Mouse (Mus musculus): ENCODE measurements around the gene Ephb1.

Ephb1 gene

DNA sequence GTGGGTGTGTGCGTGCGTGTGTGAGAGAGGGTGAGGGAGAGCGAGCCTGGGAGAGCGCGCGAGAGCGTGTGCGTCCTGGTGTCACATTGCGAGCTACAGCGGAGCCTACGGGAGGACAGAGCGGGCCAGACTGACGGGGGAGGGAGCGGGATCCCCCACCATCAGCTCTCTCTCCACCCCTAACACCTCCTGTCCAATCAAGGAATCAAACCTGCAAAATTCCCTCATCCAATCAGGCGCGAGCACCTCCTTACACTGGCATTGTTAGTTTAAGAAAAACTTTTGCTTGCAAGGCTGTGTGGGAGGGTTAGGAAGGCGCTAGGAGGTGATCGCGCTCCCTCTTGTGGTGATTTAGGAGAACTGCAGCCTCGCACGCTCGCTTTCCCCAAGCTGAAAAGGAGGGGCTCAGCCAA, at the start of gene Ephb1:
Gene Ephb1, minus strand, starts transcription at position 133 of the 413 bp plus-strand sequence.
- in situ Hi-C loops (cut with MboI; ENCODE audit: unreplicated experiment in 2 of 2): no loop called here

DNA sequence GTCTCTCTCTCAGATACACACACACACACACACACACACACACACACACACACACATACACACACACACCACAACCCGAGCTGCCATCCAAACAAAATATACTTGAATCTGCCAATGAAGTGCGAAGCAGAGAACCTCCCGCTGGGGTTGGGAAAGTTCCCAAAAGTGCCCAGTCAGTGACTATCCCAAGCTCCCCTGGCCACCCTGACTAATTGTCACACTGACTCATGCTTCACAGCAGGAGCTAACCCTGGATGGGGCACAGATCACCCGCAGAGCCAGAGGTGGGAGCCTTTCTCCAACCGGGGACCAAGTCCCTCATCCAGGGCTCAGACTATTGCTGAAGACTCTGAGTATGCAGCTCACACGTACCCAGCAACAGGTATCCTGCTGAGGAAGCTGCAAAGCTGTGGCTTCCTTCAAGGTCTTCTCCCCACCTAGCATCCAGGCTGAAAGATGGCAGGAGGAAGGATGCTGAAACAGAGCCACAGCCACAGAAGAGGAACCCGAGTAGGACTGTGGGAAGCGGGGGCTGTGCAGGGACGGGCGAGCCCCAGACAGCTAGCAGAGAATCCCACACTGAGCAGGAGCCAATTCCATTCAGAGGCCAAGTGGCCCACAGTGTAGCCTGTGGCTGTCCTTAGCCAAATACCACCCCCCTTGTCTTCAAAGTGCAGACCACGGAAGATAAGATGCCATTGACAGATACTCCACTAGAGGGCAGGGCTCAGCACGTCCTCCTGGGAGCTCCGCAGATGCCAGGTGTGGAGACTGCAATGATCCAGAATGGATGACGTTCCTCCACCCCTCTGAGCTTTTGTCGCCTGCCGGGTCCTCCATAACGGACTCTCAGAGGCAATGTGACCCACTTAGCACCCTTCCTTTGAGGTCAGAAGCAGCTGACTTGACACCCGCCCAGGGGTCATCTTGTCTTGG, 48.9 kb upstream of the Ephb1 start:
- in situ Hi-C loops (cut with MboI; ENCODE audit: unreplicated experiment in 2 of 2): loop anchor here in 1 of 2 experiments (5.0 kb wide), 1 partner anchor 144 kb away; no protein-coding TSS in a partner anchor

DNA sequence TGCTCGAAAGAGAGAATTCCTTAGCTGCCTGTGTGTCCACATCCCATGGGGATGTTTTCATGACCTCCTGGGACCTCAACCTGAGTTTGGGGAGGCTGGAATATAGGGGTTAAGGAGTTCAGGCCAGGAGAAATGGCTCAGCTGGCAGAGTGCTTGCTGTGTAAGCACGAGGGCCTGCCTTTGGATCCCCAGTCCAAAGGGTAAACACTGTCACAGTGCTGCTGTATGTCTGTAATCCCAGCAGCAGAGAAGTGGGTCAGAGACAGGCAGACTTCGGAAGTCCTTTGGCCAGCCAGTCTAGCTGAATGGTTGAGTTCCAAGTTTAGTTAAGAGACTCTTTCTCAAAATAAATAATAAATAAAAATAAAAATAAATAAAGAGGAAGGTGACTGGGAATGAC, 48.2 kb upstream of the Ephb1 start:
- in situ Hi-C loops (cut with MboI; ENCODE audit: unreplicated experiment in 2 of 2): loop anchor here in 1 of 2 experiments (5.0 kb wide), 1 partner anchor 145 kb away; no protein-coding TSS in a partner anchor

DNA sequence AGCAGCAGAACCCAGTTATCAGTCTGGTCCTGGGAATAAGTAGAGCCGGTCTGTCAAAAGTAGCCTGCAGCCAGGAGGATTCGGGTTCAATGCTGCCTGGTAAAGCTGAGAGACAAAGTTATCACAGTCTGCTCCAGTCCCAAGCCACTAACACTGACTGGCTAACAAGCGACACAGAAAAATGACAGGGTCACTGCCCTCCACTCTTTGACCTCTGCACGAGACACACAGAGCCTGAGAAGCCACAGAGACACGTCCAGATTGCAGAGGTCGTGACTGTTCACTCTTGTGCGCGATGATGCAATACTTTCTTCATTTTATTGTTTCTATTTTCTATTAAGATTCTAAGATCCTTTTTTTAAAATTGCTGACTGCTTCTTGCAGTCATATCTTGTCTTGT, 33.8 kb upstream of the Ephb1 start:
- in situ Hi-C loops (cut with MboI; ENCODE audit: unreplicated experiment in 2 of 2): no loop called here

DNA sequence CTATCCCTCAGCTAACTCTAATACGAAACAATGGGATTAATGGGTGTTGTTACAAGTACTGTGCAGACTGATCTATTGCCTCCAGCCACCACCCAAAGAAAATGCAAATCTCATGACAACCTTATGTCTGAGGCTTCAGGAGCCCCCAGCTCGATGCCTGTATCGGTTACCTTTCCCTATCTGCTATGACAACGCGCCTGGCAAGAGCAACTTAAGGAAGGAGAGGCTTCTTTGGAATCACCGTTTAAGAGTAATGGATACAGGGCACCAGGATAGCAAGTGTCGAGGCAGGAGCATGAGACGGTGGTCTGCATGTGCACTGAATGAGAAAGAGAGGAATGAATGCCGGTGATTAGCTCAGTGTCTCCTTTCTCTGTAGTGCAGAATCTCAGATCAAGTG, 32.3 kb upstream of the Ephb1 start:
- in situ Hi-C loops (cut with MboI; ENCODE audit: unreplicated experiment in 2 of 2): no loop called here

DNA sequence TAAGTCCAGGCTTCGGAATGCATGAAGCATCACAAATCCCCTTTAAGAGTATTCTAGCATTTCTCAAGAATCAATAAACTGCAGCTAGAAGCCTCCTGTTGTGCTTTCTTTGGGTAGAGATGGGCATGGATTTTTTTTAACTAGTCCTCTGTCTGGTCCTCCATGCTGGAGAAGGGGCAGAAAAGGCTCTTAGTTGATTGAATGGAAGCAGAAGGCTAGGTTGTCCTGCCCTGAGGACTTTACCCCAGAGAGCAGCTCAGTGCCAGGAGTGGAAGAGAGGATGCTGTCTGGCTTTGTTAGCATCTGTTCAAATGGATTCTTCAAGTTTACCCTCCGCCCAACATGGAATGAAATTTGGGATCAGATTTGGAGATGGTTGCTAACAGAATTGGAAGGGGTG, 25.7 kb upstream of the Ephb1 start:
- in situ Hi-C loops (cut with MboI; ENCODE audit: unreplicated experiment in 2 of 2): no loop called here

DNA sequence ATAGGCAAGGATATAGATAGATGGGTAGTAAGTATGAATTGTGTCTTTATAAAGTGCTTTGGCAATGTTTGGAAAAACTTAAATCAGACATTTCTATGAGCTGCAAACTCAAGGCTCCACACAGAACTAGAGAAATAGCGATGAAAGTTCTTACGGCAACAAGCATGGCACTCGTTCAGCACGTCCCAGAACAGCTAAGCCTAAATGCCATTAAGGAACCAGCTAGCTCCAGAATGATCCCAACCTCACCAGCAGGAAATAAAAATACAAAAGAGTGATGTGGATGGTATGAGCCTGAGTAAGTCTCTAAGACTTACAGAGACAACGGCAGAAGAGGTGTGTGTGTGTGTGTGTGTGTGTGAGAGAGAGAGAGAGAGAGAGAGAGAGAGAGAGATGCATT, 20.2 kb upstream of the Ephb1 start:
- in situ Hi-C loops (cut with MboI; ENCODE audit: unreplicated experiment in 2 of 2): no loop called here

DNA sequence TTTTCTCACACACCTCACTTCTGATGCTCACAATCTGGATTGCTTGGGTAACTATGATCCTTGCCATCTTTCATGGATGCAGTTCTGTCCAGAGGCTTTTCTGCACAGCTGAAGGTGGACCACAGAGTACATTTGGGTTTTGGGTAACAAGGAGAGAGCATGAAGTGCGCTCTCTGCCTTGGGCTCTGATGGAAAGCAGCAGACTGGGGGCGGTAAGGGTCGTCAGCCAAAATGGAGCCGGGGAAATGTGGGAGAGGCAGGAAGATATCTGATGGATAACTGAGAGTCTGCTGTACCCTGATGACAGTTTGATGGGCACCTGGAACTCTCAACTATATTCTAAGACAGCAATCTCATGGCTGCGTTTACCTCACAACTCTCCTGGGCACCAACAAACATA, 19.4 kb upstream of the Ephb1 start:
- in situ Hi-C loops (cut with MboI; ENCODE audit: unreplicated experiment in 2 of 2): no loop called here

DNA sequence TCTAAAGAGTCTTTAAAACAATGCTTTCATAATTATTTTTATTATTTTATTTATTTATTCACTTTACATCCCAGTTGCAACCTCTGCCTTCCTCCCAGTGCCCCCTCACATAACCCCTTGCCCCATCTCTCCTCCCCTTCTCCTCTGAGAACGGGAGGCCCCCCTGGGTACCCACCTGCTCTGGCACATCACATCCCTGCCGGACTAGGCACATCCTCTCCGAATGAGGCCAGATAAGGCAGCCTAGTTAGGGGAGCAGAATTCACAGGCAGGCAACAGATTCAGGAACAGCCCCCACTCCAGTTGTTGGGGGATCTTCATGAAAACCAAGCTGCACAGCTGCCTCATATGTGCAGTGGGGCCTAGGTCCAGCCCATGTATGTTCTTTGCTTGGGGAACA, 17.4 kb upstream of the Ephb1 start:
- in situ Hi-C loops (cut with MboI; ENCODE audit: unreplicated experiment in 2 of 2): no loop called here

DNA sequence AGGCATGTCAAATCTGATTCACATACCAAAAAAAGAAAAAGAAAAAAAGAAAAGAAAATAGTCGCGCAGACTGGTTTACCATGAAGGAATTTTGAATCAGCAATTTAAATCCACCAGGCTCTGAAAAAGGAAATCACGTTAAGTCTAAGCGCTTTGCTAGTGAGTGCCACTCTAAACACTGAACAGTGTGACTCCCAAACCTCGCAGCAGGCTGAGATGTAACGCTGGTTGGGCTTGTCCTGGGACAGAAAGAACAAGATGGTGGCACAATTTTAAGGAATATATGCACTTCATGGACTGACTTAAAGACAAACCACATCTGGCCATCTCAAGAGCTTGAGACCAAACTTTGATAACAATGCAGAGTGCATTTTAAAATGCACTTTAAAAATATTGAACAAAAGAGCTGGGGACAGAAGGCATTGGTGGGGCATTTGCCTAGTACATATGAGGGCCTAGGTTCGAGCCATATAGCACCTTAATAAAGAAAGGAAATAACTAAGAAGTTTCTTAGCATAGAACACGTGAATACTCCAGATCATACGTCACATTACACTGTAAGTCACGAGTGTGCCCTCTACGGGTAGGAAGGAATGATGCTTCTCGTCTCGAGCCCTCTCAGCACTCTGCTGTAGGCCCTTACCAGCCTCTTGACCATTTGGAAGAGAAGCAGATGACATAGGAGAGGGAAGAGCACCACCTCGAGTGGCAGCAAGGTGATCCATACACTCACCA, 16.7 kb upstream of the Ephb1 start:
- in situ Hi-C loops (cut with MboI; ENCODE audit: unreplicated experiment in 2 of 2): no loop called here

DNA sequence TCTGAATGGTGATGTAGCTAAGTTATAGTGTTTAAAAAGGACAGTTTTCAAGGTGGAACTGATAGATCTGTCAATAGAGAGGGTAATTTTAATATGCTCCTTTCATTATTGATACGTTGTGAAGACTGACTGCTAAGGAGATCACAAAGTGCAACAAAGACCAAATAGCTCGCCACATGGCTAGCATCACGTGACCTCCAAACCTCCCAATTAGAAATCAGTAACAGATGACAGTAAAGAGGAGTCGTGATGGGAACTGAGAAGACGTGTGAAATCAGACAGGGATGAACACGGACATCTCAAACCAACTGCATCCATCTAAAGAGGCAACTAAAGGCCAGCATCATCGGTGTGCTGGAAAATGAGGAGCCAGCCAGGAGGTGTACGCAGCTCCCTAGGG, 15.6 kb upstream of the Ephb1 start:
- in situ Hi-C loops (cut with MboI; ENCODE audit: unreplicated experiment in 2 of 2): no loop called here

DNA sequence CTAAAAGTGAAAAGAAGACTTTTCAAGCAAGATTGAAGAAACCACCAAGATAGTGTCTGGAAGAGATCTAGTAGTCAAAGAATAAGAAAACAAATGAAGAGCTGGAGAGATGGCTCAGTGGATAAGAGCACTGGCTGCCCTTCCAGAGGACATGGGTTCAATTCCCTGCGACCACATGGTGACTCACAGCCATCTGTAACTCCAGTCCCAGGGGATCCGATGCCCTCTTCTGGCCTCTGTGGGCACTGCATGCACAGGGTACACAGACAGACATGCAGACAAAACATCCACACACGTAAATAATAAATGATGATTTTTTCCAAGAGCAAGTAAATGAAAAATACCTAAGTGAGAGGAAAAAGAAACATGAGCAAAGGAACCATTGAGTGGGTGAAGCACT, 14.6 kb upstream of the Ephb1 start:
- in situ Hi-C loops (cut with MboI; ENCODE audit: unreplicated experiment in 2 of 2): no loop called here

DNA sequence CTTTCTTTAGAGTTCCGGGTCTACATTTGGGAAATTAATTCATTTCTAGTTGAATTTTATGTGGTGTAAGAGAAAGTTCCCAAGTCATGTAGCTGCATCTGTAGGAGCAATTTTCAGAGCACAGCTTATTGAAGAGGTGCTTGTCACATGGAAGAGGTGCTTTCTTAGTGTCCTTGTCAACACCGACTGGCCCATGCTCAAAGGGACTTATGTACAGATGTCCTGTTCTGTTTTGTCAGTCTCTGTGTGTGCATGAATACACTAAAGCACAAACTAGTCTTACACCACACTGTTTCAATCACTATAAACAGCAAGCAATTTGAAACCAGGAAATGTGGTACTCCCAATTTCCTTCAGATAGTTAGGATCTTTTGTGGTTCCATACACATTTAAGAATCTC, 13.3 kb upstream of the Ephb1 start:
- in situ Hi-C loops (cut with MboI; ENCODE audit: unreplicated experiment in 2 of 2): no loop called here

DNA sequence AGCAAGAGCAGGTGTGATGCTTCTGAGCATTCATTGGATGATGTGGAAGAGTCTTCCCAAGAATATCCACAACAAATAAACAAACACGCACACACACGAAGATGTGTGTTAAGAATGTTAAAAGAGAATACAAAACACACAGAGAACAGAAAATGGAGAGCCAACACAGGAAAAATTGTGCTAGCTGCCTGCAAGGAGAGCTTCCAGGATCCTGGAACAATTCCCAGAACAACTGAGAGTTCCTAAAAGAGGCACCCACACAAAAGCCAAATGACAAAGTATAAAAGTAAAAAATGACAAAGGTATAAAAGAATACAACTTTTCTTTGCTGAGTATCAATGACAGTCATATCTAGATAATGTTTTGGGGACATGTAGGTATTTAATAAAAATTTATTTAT, 11.0 kb upstream of the Ephb1 start:
- in situ Hi-C loops (cut with MboI; ENCODE audit: unreplicated experiment in 2 of 2): no loop called here

DNA sequence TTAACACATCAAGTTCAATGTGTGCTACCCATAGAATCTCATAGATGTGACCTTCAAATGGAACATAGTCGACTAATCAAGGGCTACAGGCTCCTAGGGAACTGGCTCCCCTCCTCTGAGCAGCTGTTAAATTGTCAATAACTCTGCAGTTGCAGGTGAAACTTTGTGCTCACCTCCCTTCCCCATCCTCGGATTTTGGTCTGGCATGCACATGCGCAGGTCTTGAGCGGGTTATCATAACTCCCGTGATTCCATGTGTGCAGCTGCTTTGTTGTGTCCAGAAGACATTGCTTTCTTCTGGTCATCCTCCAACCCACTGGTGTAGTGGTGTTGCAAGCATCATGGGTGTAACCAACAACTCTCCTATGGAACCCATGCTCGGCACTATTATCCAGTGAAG, 4.8 kb upstream of the Ephb1 start:
- in situ Hi-C loops (cut with MboI; ENCODE audit: unreplicated experiment in 2 of 2): no loop called here

DNA sequence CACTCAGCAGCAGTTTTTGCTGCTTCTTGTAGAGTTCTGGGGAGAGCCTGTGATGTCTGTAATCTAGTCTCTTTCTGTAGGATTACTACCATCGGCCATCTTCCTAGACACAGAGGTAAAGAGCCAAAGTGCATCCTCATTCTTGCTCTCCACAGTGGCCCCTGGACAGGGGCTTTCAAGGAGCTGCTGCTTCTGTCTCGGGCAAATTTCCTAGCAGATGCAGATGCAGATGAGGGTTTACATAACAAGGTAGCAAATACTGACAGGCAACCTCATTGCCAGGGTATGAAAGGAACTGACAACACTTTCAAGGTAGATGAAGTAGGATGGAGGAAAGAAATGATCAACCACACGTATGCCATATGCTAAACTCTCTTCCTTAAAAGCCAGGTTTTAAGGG, 4.2 kb upstream of the Ephb1 start:
- in situ Hi-C loops (cut with MboI; ENCODE audit: unreplicated experiment in 2 of 2): no loop called here

DNA sequence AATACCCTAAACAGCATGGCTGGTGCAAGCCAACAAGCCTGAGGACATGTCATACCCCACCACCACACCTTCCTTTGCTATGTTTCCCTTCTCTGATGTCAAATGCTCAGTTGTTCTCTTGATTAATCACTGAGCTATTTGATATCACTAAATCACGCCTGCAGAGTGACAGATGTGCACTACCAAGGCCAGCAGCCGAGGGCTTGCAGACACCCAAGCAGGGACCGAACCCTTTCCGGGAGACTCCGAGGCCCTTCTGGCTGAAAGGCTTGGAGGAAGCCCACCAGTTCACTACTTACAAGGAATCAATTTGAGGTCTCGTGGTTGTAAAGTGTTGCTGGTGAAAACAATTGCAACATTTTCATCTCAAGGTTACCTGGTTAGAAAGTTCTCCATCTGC, 3.5 kb upstream of the Ephb1 start:
- in situ Hi-C loops (cut with MboI; ENCODE audit: unreplicated experiment in 2 of 2): no loop called here

DNA sequence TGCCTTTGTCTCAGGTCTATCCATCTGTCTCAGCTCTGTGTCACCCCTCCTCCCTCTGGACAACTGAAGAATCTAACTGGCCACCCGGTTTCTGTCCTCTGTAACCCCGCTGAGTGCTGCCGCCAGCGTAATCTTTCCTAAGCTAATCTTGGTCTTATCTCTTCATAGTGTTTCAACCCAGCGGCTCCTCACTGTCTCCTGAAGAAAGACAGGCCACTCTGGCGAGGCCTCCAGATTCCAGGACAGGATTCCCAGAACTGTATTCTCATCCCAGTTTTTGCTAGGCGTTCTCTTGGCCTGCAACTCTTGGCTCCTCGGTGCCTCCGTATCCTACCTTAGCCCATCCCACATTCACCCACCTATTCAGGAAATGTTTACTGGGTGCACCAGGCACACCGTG, 2.0 kb upstream of the Ephb1 start:
- in situ Hi-C loops (cut with MboI; ENCODE audit: unreplicated experiment in 2 of 2): no loop called here

DNA sequence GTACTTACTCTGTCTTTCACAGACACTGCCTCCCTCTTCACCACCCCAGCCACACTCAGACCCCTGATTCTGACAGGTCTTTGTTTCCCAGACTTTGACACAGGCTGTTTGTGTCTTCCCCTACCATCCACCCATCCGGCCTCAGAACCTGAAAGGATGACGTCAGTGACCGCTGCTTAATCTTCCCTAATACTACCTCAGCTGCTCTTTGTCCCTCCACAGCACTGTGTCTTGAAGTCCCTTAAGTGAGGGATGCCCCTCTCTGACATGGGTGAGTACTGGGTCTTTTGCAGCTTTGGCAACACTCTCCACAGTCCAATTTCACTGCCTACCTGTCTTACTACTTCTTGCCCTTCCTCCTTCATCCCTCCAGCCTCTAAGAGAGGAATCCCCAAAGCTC, 1.2 kb upstream of the Ephb1 start:
- in situ Hi-C loops (cut with MboI; ENCODE audit: unreplicated experiment in 2 of 2): no loop called here

DNA sequence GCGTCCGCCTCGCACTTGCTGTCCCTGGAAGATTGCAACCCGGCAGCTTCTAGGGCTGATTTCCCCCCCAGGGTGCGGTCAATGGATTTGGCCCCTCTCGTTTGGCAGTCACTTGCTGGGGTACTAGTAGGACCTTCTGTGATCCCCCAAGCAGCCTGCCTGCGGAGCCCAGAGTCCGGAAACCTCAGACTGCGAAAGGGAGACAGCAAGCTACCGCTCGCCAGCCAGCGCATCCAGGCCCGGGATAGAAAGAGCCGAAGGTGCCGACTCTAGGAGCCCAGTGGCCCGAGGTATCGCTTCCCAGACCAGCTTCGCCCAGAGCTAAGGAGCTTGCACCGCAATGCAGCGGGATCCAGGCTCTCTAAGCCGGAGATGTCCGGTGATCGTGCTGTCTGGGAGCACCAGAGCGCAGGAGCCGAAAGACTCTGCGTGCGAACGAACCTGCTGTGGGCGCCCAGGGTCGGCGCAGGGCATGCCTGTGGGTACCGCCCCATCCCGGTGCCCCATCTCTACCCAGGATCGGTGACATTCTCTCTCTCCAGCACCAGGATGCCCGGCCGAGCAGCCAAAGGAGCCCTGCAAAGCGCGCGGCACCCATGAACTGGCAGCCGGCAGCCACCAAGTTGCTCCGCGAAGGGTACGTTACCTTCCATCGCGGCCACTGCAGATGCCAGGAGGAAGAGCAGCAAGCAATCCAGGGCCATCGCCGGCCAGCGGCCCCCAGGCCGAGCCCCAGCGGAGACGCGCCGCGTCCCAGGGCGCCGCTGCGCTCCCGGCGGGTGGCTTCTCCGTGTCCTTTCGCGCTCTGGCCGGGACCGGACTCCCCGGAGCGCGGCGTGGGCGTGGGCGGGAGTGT, 629 bp downstream of the Ephb1 start:
- in situ Hi-C loops (cut with MboI; ENCODE audit: unreplicated experiment in 2 of 2): no loop called here

DNA sequence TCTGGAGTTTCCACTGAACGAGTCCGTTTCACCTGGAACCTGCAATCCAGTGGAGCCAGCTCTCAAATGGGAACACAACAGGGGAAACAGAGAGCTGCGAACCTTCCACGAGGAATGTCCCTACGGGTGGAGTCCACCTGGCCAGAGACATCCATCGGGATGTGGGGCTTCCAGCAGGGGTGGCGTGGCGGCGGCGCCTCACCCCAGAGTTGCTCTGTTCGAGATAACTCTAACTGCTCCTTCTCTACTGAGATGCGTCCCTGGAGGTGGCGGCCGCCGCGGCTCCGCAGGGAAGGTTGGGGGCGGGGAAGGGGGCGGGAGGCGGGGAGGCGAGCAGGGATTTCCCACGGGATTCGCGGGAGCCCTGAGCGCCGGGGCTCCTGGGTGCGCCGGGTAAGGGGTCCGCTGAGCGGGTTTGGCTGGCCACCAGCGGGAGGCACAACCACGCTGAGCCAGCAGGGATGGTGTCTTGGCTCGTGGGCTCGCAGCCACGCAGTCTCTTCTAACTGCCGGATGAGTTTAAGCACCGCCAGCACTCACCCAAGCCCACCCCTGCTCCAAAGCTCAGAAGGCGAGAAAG, 1.3 kb downstream of the Ephb1 start:
- in situ Hi-C loops (cut with MboI; ENCODE audit: unreplicated experiment in 2 of 2): no loop called here

All from v-Abl transformed pro-B cells (cell line).